Mouse (Mus musculus) heart, embryonic 11.5 days (tissue): ENCODE data around the gene Mc1r. TPM values are rescaled to one million over a fixed set of nuclear protein-coding genes. Genes with fewer than 3 reads are reported as not detected.

ENCODE experiments used
- ATAC-seq: fragments of 200-750 bp; cut with Nextera tagmentation; replicated peaks from 2 replicates; pipeline ENCODE4 v1.8.0; 2017; ENCODE audit warnings: moderate library complexity; ENCODE audit not compliant: insufficient number of reproducible peaks, low FRiP score, low TSS enrichment
- H3K27ac ChIP-seq: fragments of 300-500 bp; sonication (generic); 2 replicates; pipeline ENCODE4 v1.5.1; 2014; ENCODE audit warnings: mild to moderate bottlenecking, low read depth, low read length
- H3K27me3 ChIP-seq: fragments of 300-500 bp; sonication (generic); 2 replicates; pipeline ENCODE4 v1.6.1; 2014; ENCODE audit warnings: mild to moderate bottlenecking, low read length, mixed read lengths; ENCODE audit not compliant: control insufficient read depth, insufficient read depth
- H3K36me3 ChIP-seq: fragments of 300-500 bp; sonication (generic); 2 replicates; pipeline ENCODE4 v1.6.1; 2014; ENCODE audit warnings: mild to moderate bottlenecking, low read length, moderate library complexity, mixed read lengths; ENCODE audit not compliant: control insufficient read depth, insufficient read depth
- H3K4me1 ChIP-seq: fragments of 300-500 bp; sonication (generic); 2 replicates; pipeline ENCODE4 v1.6.1; 2014; ENCODE audit warnings: low read length; ENCODE audit not compliant: control insufficient read depth, insufficient read depth
- H3K4me2 ChIP-seq: fragments of 300-500 bp; sonication (generic); 2 replicates; pipeline ENCODE4 v1.6.1; 2014; ENCODE audit warnings: mild to moderate bottlenecking, moderate library complexity
- H3K4me3 ChIP-seq: fragments of 300-500 bp; sonication (generic); 2 replicates; pipeline ENCODE4 v1.5.1; 2014; ENCODE audit warnings: low read depth, low read length
- H3K9ac ChIP-seq: fragments of 300-500 bp; sonication (generic); 2 replicates; pipeline ENCODE4 v1.6.1; 2014; ENCODE audit warnings: mild to moderate bottlenecking, low read depth, low read length, moderate library complexity
- H3K9me3 ChIP-seq: fragments of 300-500 bp; sonication (generic); replicated peaks from 2 replicates; pipeline ENCODE4 v1.6.1; 2016; ENCODE audit warnings: low read length; ENCODE audit not compliant: control insufficient read depth
- WGBS: fragments of 180-500 bp; shearing (Covaris S2); extraction: QIAGEN DNeasy Blood & Tissue Kit; methylation state at CpG from one replicate; pipeline ENCODE4 v1.1.7; 2014; ENCODE audit not compliant: insufficient replicate concordance; 5-methylcytosine and 5-hydroxymethylcytosine counted together
- polyA plus RNA-seq: library from polyadenylated mRNA; unstranded; fragments of >200 nt; fragmentation: Nextera tagmentation; extraction: Ambion mirVana; gene quantifications from 2 replicates; pipeline ENCODE4 v1.2.1, GENCODE M21; 2014

Mc1r gene
- polyA plus RNA-seq, 1 experiment from 2014 or later, result not detected

GRCm38 (mm10) chr8:123384883-123385540, 21.9 kb upstream of the Mc1r start:
- no peaks in the 10 kb centered on the region for H3K4me1 ChIP-seq
- no peaks in the 10 kb centered on the region for H3K9me3 ChIP-seq
- H3K27me3 ChIP-seq, result no peaks in the 10 kb centered on the region
- H3K27ac ChIP-seq, result no peak overlapping the region
- no peak for ATAC-seq
- peaks cover 38% of the 10 kb centered on the region for H3K36me3 ChIP-seq
- WGBS, result 69% methylated on average over 9 of the region's 9 CpGs
- no peak overlapping the region for H3K4me3 ChIP-seq
- no peak overlapping the region for H3K4me2 ChIP-seq
- no peak overlapping the region for H3K9ac ChIP-seq

- Histone ChIP-seq H3K9ac (no peak overlapping the region), H3K4me3 (no peak overlapping the region), H3K9me3 (no peaks in the 10 kb centered on the region), H3K27me3 (no peaks in the 10 kb centered on the region), H3K36me3 (peaks cover 46% of the 10 kb centered on the region), H3K4me1 (no peaks in the 10 kb centered on the region), H3K27ac (no peak overlapping the region), H3K4me2 (no peak overlapping the region)
- 88% methylated on average over 3 of the region's 3 CpGs for WGBS
- ATAC-seq, result no peak
These were observed 19.9 kb upstream of the Mc1r start for GRCm38 (mm10) chr8:123387041-123387440.

- WGBS, result 78% methylated on average over 8 of the region's 8 CpGs
These were observed 19.1 kb upstream of the Mc1r start for GRCm38 (mm10) chr8:123387801-123388200.

GRCm38 (mm10) chr8:123389026-123389425, 17.9 kb upstream of the Mc1r start:
- Histone ChIP-seq H3K27ac (no peak overlapping the region), H3K9ac (no peak overlapping the region), H3K4me2 (no peak overlapping the region), H3K4me1 (no peaks in the 10 kb centered on the region), H3K9me3 (no peaks in the 10 kb centered on the region), H3K4me3 (no peak overlapping the region), H3K27me3 (no peaks in the 10 kb centered on the region), H3K36me3 (peaks cover 38% of the 10 kb centered on the region)
- no peak for ATAC-seq
- WGBS, result 91% methylated on average over 7 of the region's 7 CpGs

More at GRCm38 (mm10) chr8:123387801-123388200, 19.1 kb upstream of the Mc1r start:
- Histone ChIP-seq H3K36me3 (peaks cover 43% of the 10 kb centered on the region), H3K4me2 (no peak overlapping the region), H3K9ac (no peak overlapping the region), H3K4me3 (no peak overlapping the region), H3K9me3 (no peaks in the 10 kb centered on the region), H3K27me3 (no peaks in the 10 kb centered on the region), H3K27ac (no peak overlapping the region), H3K4me1 (no peaks in the 10 kb centered on the region)
- no peak for ATAC-seq

- Histone ChIP-seq H3K9me3 (no peaks in the 10 kb centered on the region), H3K9ac (no peak overlapping the region), H3K4me3 (no peak overlapping the region), H3K4me1 (no peaks in the 10 kb centered on the region), H3K4me2 (no peak overlapping the region), H3K27ac (no peak overlapping the region), H3K36me3 (peaks cover 53% of the 10 kb centered on the region), H3K27me3 (no peaks in the 10 kb centered on the region)
- 90% methylated on average over 13 of the region's 13 CpGs for WGBS
- ATAC-seq, result no peak
These were observed 8.6 kb upstream of the Mc1r start for GRCm38 (mm10) chr8:123398308-123398707.

- H3K36me3 ChIP-seq, result peaks cover 34% of the 10 kb centered on the region
- no peak overlapping the region for H3K27ac ChIP-seq
These were observed 5.0 kb upstream of the Mc1r start for GRCm38 (mm10) chr8:123401936-123402335.

GRCm38 (mm10) chr8:123402730-123403326, 4.1 kb upstream of the Mc1r start:
- H3K4me1 ChIP-seq, result no peaks in the 10 kb centered on the region; the same call in 1 of the 2 replicates
- 92% methylated on average over 9 of the region's 9 CpGs for WGBS
- peaks cover 30% of the 10 kb centered on the region for H3K36me3 ChIP-seq
- no peak overlapping the region for H3K4me3 ChIP-seq
- ATAC-seq, result no peak
- no peak overlapping the region for H3K27ac ChIP-seq
- H3K4me2 ChIP-seq, result no peak overlapping the region
- no peak overlapping the region for H3K9ac ChIP-seq
- H3K9me3 ChIP-seq, result no peaks in the 10 kb centered on the region
- H3K27me3 ChIP-seq, result peaks cover 5% of the 10 kb centered on the region; the same call in 1 of the 2 replicates

More at GRCm38 (mm10) chr8:123401936-123402335, 5.0 kb upstream of the Mc1r start:
- no peaks in the 10 kb centered on the region for H3K4me1 ChIP-seq
- H3K27me3 ChIP-seq, result no peaks in the 10 kb centered on the region
- H3K9me3 ChIP-seq, result no peaks in the 10 kb centered on the region
- no peak overlapping the region for H3K4me2 ChIP-seq
- ATAC-seq, result no peak
- H3K9ac ChIP-seq, result no peak overlapping the region
- no peak overlapping the region for H3K4me3 ChIP-seq
- WGBS, result 90% methylated on average over 9 of the region's 9 CpGs

- no peaks in the 10 kb centered on the region for H3K9me3 ChIP-seq
- peaks cover 7% of the 10 kb centered on the region; the same call in 1 of the 2 replicates for H3K27me3 ChIP-seq
- ATAC-seq, result no peak
- H3K9ac ChIP-seq, result 0 out of 2 replicates have a peak overlapping the region, but pooled peaks have one; percentile 23
- 57% methylated on average over 8 of the region's 8 CpGs for WGBS
- no peak overlapping the region for H3K27ac ChIP-seq
- H3K4me2 ChIP-seq, result no peak overlapping the region
- peaks cover 11% of the 10 kb centered on the region for H3K4me1 ChIP-seq
- H3K4me3 ChIP-seq, result no peak overlapping the region
- H3K36me3 ChIP-seq, result peaks cover 17% of the 10 kb centered on the region; the same call in 1 of the 2 replicates
These were observed 2.4 kb upstream of the Mc1r start for GRCm38 (mm10) chr8:123404521-123404920.
